Mouse (Mus musculus) forebrain, postnatal 0 days (tissue): ENCODE measurements around the gene Sox11. TPM values are rescaled to one million over a fixed set of nuclear protein-coding genes. Genes with fewer than 3 reads are reported as not detected.
A peak's percentile ranks its signal among the peaks of the same experiment; 100 is the strongest.

ENCODE experiments used
- ATAC-seq: fragments of 200-750 bp; cut with Nextera tagmentation; 2 replicates; pipeline ENCODE4 v1.8.0; 2017; ENCODE audit warnings: mild to moderate bottlenecking, moderate library complexity
- DNase-seq: peaks from one replicate; pipeline ENCODE4 v3.0.0-alpha.2; 2015
- H3K27ac ChIP-seq: fragments of 300-500 bp; sonication (generic); 2 replicates; pipeline ENCODE4 v1.5.1; 2014; ENCODE audit warnings: low read depth, mild to moderate bottlenecking, antibody characterized with exemption, low read length, moderate library complexity, mixed read lengths
- H3K27me3 ChIP-seq: fragments of 300-500 bp; sonication (generic); 2 replicates; pipeline ENCODE4 v1.6.1; 2014; ENCODE audit warnings: mild to moderate bottlenecking, low read length, mixed read lengths; ENCODE audit not compliant: insufficient read depth
- H3K36me3 ChIP-seq: fragments of 300-500 bp; sonication (generic); 2 replicates; pipeline ENCODE4 v1.6.1; 2014; ENCODE audit warnings: mild to moderate bottlenecking, moderate library complexity; ENCODE audit not compliant: insufficient read depth
- H3K4me1 ChIP-seq: fragments of 300-500 bp; sonication (generic); 2 replicates; pipeline ENCODE4 v1.6.1; 2014; ENCODE audit warnings: antibody characterized with exemption; ENCODE audit not compliant: insufficient read depth
- H3K4me2 ChIP-seq: fragments of 300-500 bp; sonication (generic); 2 replicates; pipeline ENCODE4 v1.6.1; 2014; ENCODE audit warnings: low read depth, mild to moderate bottlenecking, moderate library complexity
- H3K4me3 ChIP-seq: fragments of 300-500 bp; sonication (generic); 2 replicates; pipeline ENCODE4 v1.5.1; 2014; ENCODE audit warnings: low read depth, low read length, mixed read lengths
- H3K9ac ChIP-seq: fragments of 300-500 bp; sonication (generic); 2 replicates; pipeline ENCODE4 v1.6.1; 2014; ENCODE audit warnings: mild to moderate bottlenecking
- H3K9me3 ChIP-seq: fragments of 300-500 bp; sonication (generic); 2 replicates; pipeline ENCODE4 v1.6.1; 2016; ENCODE audit warnings: low read length
- CTCF ChIP-seq: sonication (generic); IDR thresholded peaks from 2 replicates; pipeline ENCODE4 v1.5.1; 2016; ENCODE audit warnings: antibody characterized with exemption, control low read depth, low read depth
- WGBS: fragments of 180-500 bp; shearing (Covaris S2); extraction: QIAGEN DNeasy Blood & Tissue Kit; methylation state at CpG from one replicate; pipeline ENCODE4 v1.1.7; 2014; 5-methylcytosine and 5-hydroxymethylcytosine counted together
- polyA plus RNA-seq: library from polyadenylated mRNA; unstranded; fragments of >200 nt; fragmentation: Nextera tagmentation; extraction: Ambion mirVana; gene quantifications from 2 replicates; pipeline ENCODE4 v1.2.1, GENCODE M21; 2015
- total RNA-seq: library from RNA; depleted of rRNA; stranded (reverse); fragments of >200 nt; gene quantifications from 2 replicates; pipeline ENCODE4 v1.2.3, GENCODE M21; 2014

Gene Sox11
- total and polyA plus RNA-seq, 2 experiments from 2014 or later: 288 to 297 TPM

- Histone ChIP-seq H3K4me1 (no peaks in the 10 kb centered on the region), H3K9me3 (no peaks in the 10 kb centered on the region), H3K27ac (peak overlapping the region; percentile 98), H3K27me3 (no peaks in the 10 kb centered on the region), H3K36me3 (no peaks in the 10 kb centered on the region), H3K4me3 (peak overlapping the region; percentile 87), H3K4me2 (peak overlapping the region; percentile 61), H3K9ac (peak overlapping the region; percentile 99)
- ATAC-seq (no peak), DNase-seq (peak; percentile 70)
- 3% methylated on average over 77 of the region's 80 CpGs for WGBS
- TF ChIP-seq CTCF: no peak
Measured at GRCm38 (mm10) chr12:27341130-27341870, 1.1 kb downstream of the Sox11 start.

- Histone ChIP-seq H3K27me3 (no peaks in the 10 kb centered on the region), H3K4me1 (0 out of 2 replicates have a peak, but pooled peaks cover 3% of the 10 kb centered on the region), H3K4me3 (peak overlapping the region; percentile 87), H3K27ac (peak overlapping the region; percentile 98), H3K9ac (peak overlapping the region; percentile 99), H3K4me2 (peak overlapping the region; percentile 61), H3K9me3 (no peaks in the 10 kb centered on the region), H3K36me3 (0 out of 2 replicates have a peak, but pooled peaks cover 4% of the 10 kb centered on the region)
- DNase-seq (peak; percentile 72), ATAC-seq (no peak)
- under 1% methylated on average over 14 of the region's 14 CpGs for WGBS
- no peak for TF ChIP-seq CTCF
Measured at GRCm38 (mm10) chr12:27340451-27341035, 1.8 kb downstream of the Sox11 start.

GRCm38 (mm10) chr12:27339171-27339751, 3.1 kb downstream of the Sox11 start:
- peak overlapping the region; percentile 98 for H3K27ac ChIP-seq
- under 1% methylated on average over 47 of the region's 47 CpGs for WGBS
- H3K4me2 ChIP-seq: peak overlapping the region; percentile 73
- peak; percentile 78 for DNase-seq
- H3K36me3 ChIP-seq: 0 out of 2 replicates have a peak, but pooled peaks cover 6% of the 10 kb centered on the region
- no peaks in the 10 kb centered on the region for H3K27me3 ChIP-seq
- no peak for TF ChIP-seq CTCF
- no peak for ATAC-seq
- peak overlapping the region; percentile 99 for H3K9ac ChIP-seq
- H3K4me1 ChIP-seq: peaks cover 6% of the 10 kb centered on the region; the same call in 1 of the 2 replicates
- H3K4me3 ChIP-seq: peak overlapping the region; percentile 87
- no peaks in the 10 kb centered on the region for H3K9me3 ChIP-seq

- ATAC-seq: no peak
- Histone ChIP-seq H3K4me3 (peak overlapping the region; percentile 87), H3K4me1 (peaks cover 6% of the 10 kb centered on the region; the same call in 1 of the 2 replicates), H3K27ac (peak overlapping the region; percentile 98), H3K4me2 (peak overlapping the region; percentile 73), H3K9ac (peak overlapping the region; percentile 99), H3K9me3 (no peaks in the 10 kb centered on the region), H3K36me3 (0 out of 2 replicates have a peak, but pooled peaks cover 6% of the 10 kb centered on the region), H3K27me3 (no peaks in the 10 kb centered on the region)
- WGBS: 2% methylated on average over 40 of the region's 40 CpGs
- peak; percentile 71 for DNase-seq
- TF ChIP-seq CTCF: no peak
Measured at GRCm38 (mm10) chr12:27338721-27339170, 3.6 kb downstream of the Sox11 start.

GRCm38 (mm10) chr12:27338116-27338515, 4.3 kb downstream of the Sox11 start:
- peak overlapping the region; percentile 99 for H3K9ac ChIP-seq
- H3K27me3 ChIP-seq: no peaks in the 10 kb centered on the region
- H3K4me3 ChIP-seq: peak overlapping the region; percentile 87
- peak; percentile 75 for DNase-seq
- 4% methylated on average over 12 of the region's 12 CpGs for WGBS
- H3K9me3 ChIP-seq: no peaks in the 10 kb centered on the region
- peak overlapping the region; percentile 98 for H3K27ac ChIP-seq
- no peak for TF ChIP-seq CTCF
- H3K4me1 ChIP-seq: peaks cover 10% of the 10 kb centered on the region; the same call in 1 of the 2 replicates
- no peak for ATAC-seq
- H3K4me2 ChIP-seq: peak overlapping the region; percentile 73
- H3K36me3 ChIP-seq: peaks cover 9% of the 10 kb centered on the region; the same call in 1 of the 2 replicates

GRCm38 (mm10) chr12:27337482-27337881, 4.9 kb downstream of the Sox11 start:
- peak; percentile 43 for DNase-seq
- peak overlapping the region; percentile 73 for H3K4me2 ChIP-seq
- H3K4me1 ChIP-seq: peaks cover 10% of the 10 kb centered on the region; the same call in 1 of the 2 replicates
- H3K9ac ChIP-seq: peak overlapping the region; percentile 99
- TF ChIP-seq CTCF: no peak
- peaks cover 10% of the 10 kb centered on the region; the same call in 1 of the 2 replicates for H3K36me3 ChIP-seq
- H3K27ac ChIP-seq: peak overlapping the region; percentile 98
- WGBS: 4% methylated on average over 1 of the region's 1 CpGs
- no peak for ATAC-seq
- H3K4me3 ChIP-seq: peak overlapping the region; percentile 87
- no peaks in the 10 kb centered on the region for H3K27me3 ChIP-seq
- H3K9me3 ChIP-seq: no peaks in the 10 kb centered on the region
